In the genomic region with DNA sequence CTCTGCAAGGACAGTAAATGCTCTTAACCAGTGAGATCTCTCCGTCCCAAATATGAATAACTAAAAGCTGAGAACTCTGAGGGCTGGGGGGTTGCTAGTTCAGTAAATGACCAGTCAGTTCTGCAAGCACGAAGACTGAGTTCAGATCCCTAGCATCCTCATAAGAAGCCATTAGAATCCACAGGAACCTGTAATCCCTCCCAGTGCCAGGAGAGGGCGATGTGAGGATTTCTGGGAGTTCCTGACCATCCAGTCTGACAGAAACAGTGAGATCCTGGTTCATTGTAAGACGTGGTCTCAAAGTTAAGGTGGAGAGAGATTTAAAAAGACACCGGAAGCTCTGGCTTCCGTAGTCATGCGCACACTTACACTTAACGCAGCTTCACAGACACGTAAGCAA, we compare ENCODE assay signal across 10 mouse cellular contexts.
DNase-seq lines count a peak whose midpoint lies in the region; ATAC-seq lines count a peak whose summit lies in the region.
"Had no signal": no experiment of that assay in that cellular context is flagged by ENCODE, and none has a peak within 500 bp of the region (broad histone marks: within the 10 kb centered on the region; RNA-seq: fewer than 3 reads in every experiment).

No protein-coding gene starts in this region.

- H3K9ac ChIP-seq in hindbrain, embryonic 12.5 days, result no peak overlapping the region
- H3K9ac ChIP-seq: heart, embryonic 13.5 days had no signal

- H3K4me1 ChIP-seq in hindbrain, embryonic 10.5 days (replicated peaks), result no peaks in the 10 kb centered on the region
- H3K4me1 ChIP-seq in hindbrain, embryonic 12.5 days, result no peaks in the 10 kb centered on the region
- H3K4me1 ChIP-seq: heart, embryonic 13.5 days; megakaryocyte, embryonic 14.5 days had no signal

- no peaks in the 10 kb centered on the region for H3K27me3 ChIP-seq in hindbrain, embryonic 10.5 days (ENCODE audit: insufficient read depth, poor library complexity, severe bottlenecking)
- no peaks in the 10 kb centered on the region for H3K27me3 ChIP-seq in hindbrain, embryonic 12.5 days
- H3K27me3 ChIP-seq: heart, embryonic 13.5 days; megakaryocyte, embryonic 14.5 days had no signal

- H3K27ac ChIP-seq in hindbrain, embryonic 10.5 days, result no peak overlapping the region
- H3K27ac ChIP-seq in hindbrain, embryonic 12.5 days, result no peak overlapping the region
- H3K27ac ChIP-seq: heart, embryonic 13.5 days had no signal

- no peak for ATAC-seq in hindbrain, embryonic 12.5 days (ENCODE audit: low FRiP score)

- peak; percentile 20 for DNase-seq in hindbrain, embryonic 10.5 days (ENCODE audit: low spot score)
- DNase-seq in urinary bladder, postnatal 14 days (ENCODE audit: low spot score), result peak; percentile 11
- DNase-seq in urinary bladder, postnatal 4 days (ENCODE audit: low spot score in 2 of 2), result no peak
- peak; percentile 11 to 64 for DNase-seq in kidney, postnatal 36 days
- DNase-seq in testis, postnatal 14 days (ENCODE audit: low spot score), result peak; percentile 47
- DNase-seq in frontal cortex, postnatal 25 days (ENCODE audit: low spot score in 2 of 2), result no peak
- DNase-seq in urinary bladder, adult 18-20 months (ENCODE audit: low spot score in 2 of 2), result no peak

- no peaks in the 10 kb centered on the region for H3K9me3 ChIP-seq in hindbrain, embryonic 10.5 days
- no peaks in the 10 kb centered on the region for H3K9me3 ChIP-seq in hindbrain, embryonic 12.5 days (replicated peaks)
- H3K9me3 ChIP-seq: heart, embryonic 13.5 days had no signal

- H3K4me3 ChIP-seq in hindbrain, embryonic 10.5 days, result no peak overlapping the region
- H3K4me3 ChIP-seq in hindbrain, embryonic 12.5 days, result no peak overlapping the region
- H3K4me3 ChIP-seq: heart, embryonic 13.5 days; megakaryocyte, embryonic 14.5 days had no signal

- 79% methylated on average over 9 of the region's 9 CpGs for WGBS in hindbrain, embryonic 10.5 days
- 83% methylated on average over 9 of the region's 9 CpGs for WGBS in hindbrain, embryonic 12.5 days

- no peaks in the 10 kb centered on the region for H3K36me3 ChIP-seq in hindbrain, embryonic 10.5 days
- H3K36me3 ChIP-seq in hindbrain, embryonic 12.5 days, result no peaks in the 10 kb centered on the region
- H3K36me3 ChIP-seq: heart, embryonic 13.5 days had no signal

- H3K4me2 ChIP-seq in hindbrain, embryonic 12.5 days (replicated peaks), result no peak overlapping the region
- H3K4me2 ChIP-seq: heart, embryonic 13.5 days had no signal

Comparison
In these comparisons a context has a peak if more than half of its experiments do, and no peak if none do; other contexts are left out.
1. DNase-seq: peak in hindbrain, embryonic 10.5 days (single experiment), urinary bladder, postnatal 14 days (single experiment), kidney, postnatal 36 days (2 of 2) and testis, postnatal 14 days (single experiment); none in urinary bladder, postnatal 4 days (0 of 2), frontal cortex, postnatal 25 days (0 of 2) and urinary bladder, adult 18-20 months (0 of 2).